Mouse (Mus musculus): Measurements from ENCODE around the gene Psmc2. TPM values are rescaled to one million over a fixed set of nuclear protein-coding genes. Genes with fewer than 3 reads are reported as not detected.

Gene Psmc2
- polyA plus RNA-seq, 1 experiment from 2014 or later, result 253 TPM

DNA sequence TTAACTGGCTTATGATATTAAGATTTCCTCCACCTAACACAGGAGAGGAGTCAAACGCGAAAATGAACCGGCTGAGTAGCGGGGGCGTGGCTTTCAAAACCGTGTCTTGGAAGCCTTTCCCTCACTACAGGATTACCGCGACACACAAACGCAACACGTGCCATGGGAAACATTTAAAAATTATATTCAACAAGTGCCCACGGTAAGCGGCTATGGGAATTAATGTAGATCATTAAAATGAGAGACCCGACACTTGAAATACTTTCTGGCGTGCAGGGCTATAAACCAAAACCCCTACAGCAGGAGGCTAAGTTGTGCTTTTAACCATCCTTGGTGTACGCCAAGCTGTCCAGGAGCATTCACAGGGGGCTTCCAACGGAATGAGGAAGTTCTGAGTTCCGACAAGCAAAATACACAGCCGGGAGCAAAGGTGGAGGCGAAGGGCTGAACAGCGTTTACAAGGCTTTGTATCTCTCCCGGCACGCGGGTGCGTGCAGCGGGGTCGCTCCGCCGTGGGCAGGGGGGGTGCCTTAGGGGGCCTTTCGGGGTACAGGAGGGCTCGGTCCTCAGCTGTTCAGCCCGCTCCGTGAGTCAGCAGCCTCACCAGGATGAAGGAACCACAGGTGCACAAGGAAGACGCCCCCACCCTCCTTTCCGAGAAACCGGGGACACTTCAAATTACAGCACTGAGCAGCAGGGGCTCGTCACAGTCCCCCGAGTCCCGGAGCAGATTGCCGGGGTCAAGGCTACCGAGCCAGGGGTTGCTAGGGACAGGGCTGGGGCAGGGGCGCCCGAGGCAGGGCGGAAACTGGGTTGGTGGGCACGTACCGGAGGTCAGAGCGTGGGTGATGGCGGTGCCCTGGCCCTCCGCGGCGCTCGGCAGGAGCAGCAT is 676 bp upstream of the Psmc2 start:
- DNase-seq (ENCODE audit: extremely low spot score, low spot score), result no peak
- Histone ChIP-seq H3K4me3 (peak overlapping the region; percentile 69), H3K4me1 (peaks cover 46% of the 10 kb centered on the region), H3K36me3 (replicated peaks) (peaks cover 50% of the 10 kb centered on the region), H3K27ac (peak overlapping the region; percentile 93), H3K27me3 (ENCODE audit: poor library complexity, severe bottlenecking) (no peaks in the 10 kb centered on the region), H3K9me3 (no peaks in the 10 kb centered on the region)
- under 1% methylated on average over 51 of the region's 51 CpGs for WGBS

DNA sequence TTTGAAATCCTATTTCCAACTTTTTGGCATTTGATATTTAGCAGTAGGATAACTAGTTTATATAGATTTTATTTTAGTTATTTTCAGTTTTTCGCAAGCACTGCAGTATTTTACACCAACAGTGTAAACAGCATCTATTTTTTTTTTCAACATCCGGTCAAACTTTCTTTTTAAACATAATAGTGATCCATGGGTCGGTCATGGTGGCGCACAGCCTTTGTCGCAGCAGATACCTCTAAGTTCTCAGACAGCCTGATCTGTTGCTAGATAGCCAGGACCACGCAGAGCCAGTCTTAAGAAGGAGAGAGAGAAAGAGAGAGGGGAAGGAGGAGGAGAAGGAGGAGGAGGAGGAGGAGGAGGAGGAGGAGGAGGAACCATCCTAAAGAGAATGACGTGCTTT is 693 bp downstream of the Psmc2 start:
- Histone ChIP-seq H3K4me1 (peaks cover 48% of the 10 kb centered on the region), H3K4me3 (peak overlapping the region; percentile 69), H3K27me3 (ENCODE audit: poor library complexity, severe bottlenecking) (no peaks in the 10 kb centered on the region), H3K27ac (peak overlapping the region; percentile 94; the same call in 1 of the 2 replicates), H3K36me3 (replicated peaks) (peaks cover 48% of the 10 kb centered on the region), H3K9me3 (no peaks in the 10 kb centered on the region)
- DNase-seq (ENCODE audit: extremely low spot score, low spot score), result no peak
- WGBS, result 79% methylated on average over 7 of the region's 7 CpGs

DNA sequence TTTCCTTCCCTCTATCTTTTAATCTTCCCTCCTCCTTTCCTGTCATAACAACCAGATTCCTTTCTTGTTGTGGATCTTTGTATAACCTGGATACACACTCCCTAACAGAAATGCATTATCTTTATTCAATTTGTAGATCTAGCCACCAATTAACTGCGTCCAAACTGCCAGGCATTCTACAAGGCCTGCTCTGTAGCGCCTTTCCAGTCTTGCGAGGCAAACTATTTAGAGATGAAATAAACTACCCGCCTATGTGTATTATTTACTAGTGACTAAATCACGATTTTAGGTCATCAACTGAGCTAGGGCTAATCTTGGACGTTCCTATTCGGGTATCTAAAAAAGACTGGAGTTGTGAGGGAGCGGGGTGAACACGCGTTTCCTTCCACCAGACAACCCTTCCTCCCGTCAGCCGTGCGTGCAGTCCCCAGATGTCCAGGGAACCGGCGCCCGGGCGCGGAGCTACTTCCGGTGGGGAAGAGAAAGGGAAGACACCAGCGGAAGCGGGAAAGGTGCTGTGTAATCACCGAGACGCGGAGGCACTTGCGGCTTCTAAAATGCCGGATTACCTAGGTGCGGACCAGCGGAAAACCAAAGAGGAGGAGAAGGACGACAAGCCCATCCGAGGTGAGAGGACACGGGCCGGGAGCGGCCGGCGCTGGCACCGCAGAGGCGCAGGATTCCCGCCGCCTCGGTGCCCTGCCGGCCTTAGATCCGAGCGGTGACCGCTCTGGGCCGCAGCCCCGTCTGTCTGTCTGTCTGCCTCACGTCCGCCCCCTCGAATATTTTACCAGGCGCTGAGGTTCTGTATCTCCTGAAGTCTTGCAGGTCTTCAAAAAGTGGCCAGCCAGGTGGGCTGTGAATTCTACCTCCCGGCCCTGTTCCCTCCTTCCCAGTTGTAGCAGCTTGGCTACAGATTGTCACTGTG is 1.4 kb downstream of the Psmc2 start:
- DNase-seq (ENCODE audit: extremely low spot score, low spot score), result peak; percentile 97
- no peaks in the 10 kb centered on the region for H3K9me3 ChIP-seq
- H3K4me1 ChIP-seq, result peaks cover 48% of the 10 kb centered on the region
- WGBS, result 2% methylated on average over 51 of the region's 51 CpGs
- no peaks in the 10 kb centered on the region for H3K27me3 ChIP-seq (ENCODE audit: poor library complexity, severe bottlenecking)
- peaks cover 47% of the 10 kb centered on the region for H3K36me3 ChIP-seq (replicated peaks)
- peak overlapping the region; percentile 69 for H3K4me3 ChIP-seq
- peak overlapping the region; percentile 94 for H3K27ac ChIP-seq

DNA sequence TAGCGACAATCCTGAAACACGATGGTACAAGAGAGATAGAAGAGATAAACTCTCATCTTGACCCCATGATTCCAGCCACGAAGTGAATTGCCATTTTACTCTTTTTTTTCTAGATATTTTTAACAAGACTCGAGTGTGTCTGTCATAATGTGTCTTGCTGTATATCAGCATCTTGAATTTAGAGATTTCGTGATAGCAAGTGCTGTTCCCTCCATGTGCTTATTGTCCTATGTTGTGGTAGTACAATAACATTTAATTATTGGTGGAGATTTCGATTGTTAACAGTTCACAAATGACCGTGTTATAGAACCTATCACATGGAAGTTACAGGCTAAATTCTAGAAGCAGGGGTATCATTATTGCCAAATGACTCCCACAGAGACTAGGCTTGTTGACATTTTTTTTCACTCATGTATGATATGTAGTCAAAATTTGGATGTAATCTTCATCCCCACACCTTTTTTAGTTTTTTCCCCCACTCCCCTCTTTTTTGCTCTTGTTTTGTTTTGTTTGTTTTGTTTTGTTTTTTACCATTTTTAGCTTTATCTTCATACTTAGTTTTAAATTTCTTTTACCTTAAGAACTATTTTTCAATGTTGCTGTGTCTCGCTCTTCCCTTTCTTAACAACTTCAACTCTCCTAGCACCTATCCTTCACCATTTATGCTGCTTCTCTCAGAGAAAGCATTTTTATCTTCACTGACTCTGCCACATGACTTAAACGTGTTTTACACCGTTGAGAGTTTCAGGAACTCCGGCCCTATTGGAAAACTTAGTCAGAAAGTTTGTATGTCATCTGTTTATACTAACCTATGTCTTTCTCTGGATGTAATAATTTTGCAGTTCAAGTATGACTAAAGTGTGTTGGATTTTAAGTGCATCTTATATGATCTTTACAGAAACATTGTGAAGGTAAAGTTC is 2.4 kb downstream of the Psmc2 start:
- no peak for DNase-seq (ENCODE audit: extremely low spot score, low spot score)
- Histone ChIP-seq H3K9me3 (no peaks in the 10 kb centered on the region), H3K36me3 (replicated peaks) (peaks cover 46% of the 10 kb centered on the region), H3K4me3 (peak overlapping the region; percentile 69), H3K27me3 (ENCODE audit: poor library complexity, severe bottlenecking) (no peaks in the 10 kb centered on the region), H3K4me1 (peaks cover 48% of the 10 kb centered on the region), H3K27ac (peak overlapping the region; percentile 94)
- 42% methylated on average over 11 of the region's 11 CpGs for WGBS

DNA sequence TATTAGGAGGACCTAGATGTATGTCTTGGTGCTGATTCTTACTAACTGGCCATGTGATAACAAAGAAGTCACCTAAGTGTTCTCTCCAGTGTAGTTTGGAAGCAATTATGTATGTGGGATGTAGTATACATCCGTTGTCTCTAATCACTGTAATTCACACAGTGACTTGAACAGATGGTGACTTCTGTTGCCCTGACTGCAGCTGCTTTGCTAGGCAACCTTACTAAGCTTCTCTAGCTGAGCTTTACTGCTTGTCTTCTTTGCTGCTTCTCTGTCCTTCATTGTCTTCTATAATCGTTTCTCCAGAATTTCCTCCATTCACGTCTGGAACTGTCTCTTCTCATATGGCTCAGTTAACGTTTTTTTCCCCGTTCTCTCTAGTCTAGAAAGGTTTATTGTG is 4.0 kb downstream of the Psmc2 start:
- Histone ChIP-seq H3K4me1 (peaks cover 40% of the 10 kb centered on the region), H3K36me3 (replicated peaks) (peaks cover 39% of the 10 kb centered on the region), H3K9me3 (no peaks in the 10 kb centered on the region), H3K4me3 (no peak overlapping the region), H3K27ac (no peak overlapping the region), H3K27me3 (ENCODE audit: poor library complexity, severe bottlenecking) (no peaks in the 10 kb centered on the region)
- 84% methylated on average over 5 of the region's 5 CpGs for WGBS
- DNase-seq (ENCODE audit: extremely low spot score, low spot score), result no peak

DNA sequence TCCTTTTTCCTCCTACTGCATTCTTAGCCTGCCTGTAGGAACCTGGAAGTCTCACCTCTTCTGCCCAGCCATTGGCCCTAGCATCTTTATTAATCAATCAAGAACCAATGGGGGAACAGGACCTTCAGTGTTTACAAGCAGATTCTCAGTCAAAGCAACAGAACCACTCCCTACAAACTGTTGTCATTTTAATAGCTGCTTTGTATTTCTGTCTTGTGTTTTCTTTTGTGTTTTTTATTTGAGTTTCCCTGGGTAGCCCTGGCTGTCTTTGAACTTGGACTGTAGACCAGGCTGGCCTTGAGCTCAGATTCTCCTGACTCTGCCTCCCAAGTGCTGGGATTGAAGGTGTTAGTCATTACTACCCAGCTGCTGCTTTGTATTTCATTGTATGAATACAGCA is 7.1 kb downstream of the Psmc2 start:
- Histone ChIP-seq H3K9me3 (no peaks in the 10 kb centered on the region), H3K4me3 (no peak overlapping the region), H3K4me1 (peaks cover 24% of the 10 kb centered on the region), H3K27ac (no peak overlapping the region), H3K27me3 (ENCODE audit: poor library complexity, severe bottlenecking) (no peaks in the 10 kb centered on the region), H3K36me3 (replicated peaks) (peaks cover 62% of the 10 kb centered on the region)
- no peak for DNase-seq (ENCODE audit: extremely low spot score, low spot score)

DNA sequence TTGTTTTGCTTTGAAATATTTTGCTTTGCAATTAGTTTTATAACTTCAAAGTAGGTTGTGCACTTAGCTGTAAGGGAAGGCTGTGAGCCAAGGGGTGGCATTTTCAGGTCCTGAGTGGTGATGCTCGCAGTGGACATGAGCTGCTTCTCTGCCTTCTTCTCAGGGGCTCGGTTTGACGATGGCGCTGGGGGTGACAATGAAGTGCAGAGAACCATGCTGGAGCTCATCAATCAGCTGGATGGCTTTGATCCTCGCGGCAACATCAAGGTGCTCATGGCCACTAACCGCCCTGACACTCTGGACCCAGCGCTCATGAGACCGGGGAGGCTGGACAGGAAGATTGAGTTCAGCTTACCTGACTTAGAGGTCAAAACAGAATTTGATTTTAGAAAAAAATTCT is 17.8 kb downstream of the Psmc2 start:
- H3K36me3 ChIP-seq (replicated peaks), result peaks cover 73% of the 10 kb centered on the region
- H3K4me3 ChIP-seq, result no peak overlapping the region
- H3K4me1 ChIP-seq, result no peaks in the 10 kb centered on the region
- H3K27ac ChIP-seq, result no peak overlapping the region
- H3K27me3 ChIP-seq (ENCODE audit: poor library complexity, severe bottlenecking), result no peaks in the 10 kb centered on the region
- H3K9me3 ChIP-seq, result no peaks in the 10 kb centered on the region
- DNase-seq (ENCODE audit: extremely low spot score, low spot score), result no peak
- WGBS, result 97% methylated on average over 9 of the region's 9 CpGs

DNA sequence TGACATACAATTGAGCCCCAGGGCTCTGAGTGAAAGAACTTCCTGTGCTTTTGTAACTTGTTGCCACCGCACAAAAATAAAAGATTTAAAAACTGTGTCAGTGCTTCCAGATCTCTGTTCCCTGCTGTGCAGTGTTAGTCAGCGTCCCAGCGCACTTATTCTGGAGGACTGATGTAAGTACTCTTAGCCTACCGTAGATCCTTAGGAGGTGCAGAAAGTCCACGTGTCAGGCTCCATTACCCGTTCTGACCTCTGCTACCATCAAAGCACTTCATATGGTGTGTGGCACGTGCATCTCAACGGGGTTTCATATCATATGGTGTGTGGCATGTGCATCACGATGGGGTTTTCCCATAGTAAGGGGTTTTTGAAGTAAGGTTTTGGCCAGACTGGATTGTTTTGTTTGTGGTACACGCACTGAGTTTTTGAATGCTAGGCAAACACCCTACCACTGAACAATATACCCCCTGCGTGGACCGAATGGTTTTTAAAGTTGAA is 18.7 kb downstream of the Psmc2 start:
- no peaks in the 10 kb centered on the region for H3K9me3 ChIP-seq
- H3K4me1 ChIP-seq, result no peaks in the 10 kb centered on the region
- H3K27ac ChIP-seq, result no peak overlapping the region
- H3K27me3 ChIP-seq (ENCODE audit: poor library complexity, severe bottlenecking), result no peaks in the 10 kb centered on the region
- no peak for DNase-seq (ENCODE audit: extremely low spot score, low spot score)
- H3K36me3 ChIP-seq (replicated peaks), result peaks cover 66% of the 10 kb centered on the region
- H3K4me3 ChIP-seq, result no peak overlapping the region
- WGBS, result 89% methylated on average over 12 of the region's 12 CpGs

DNA sequence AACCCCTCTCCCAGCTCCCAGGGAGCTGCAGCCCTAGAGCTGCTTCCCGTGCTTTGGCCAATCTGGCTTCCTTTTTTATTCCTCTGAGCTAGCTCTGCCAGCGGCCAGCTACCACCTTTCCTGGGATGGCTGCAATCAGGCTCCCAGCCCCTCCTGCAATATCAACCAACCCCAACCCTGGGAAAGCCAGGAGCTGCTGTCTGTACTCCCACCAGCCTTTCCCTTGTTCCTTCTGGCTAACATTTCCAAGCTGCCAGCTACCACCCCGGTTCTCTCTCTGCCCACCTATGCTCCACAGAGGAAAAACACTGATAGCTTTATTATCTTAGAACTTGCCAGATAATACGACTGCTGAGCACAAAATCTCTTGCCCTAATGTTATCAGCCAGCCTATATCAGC is 19.8 kb downstream of the Psmc2 start:
- H3K27ac ChIP-seq, result no peak overlapping the region
- H3K36me3 ChIP-seq (replicated peaks), result peaks cover 55% of the 10 kb centered on the region
- no peaks in the 10 kb centered on the region for H3K4me1 ChIP-seq
- no peak overlapping the region for H3K4me3 ChIP-seq
- no peaks in the 10 kb centered on the region for H3K9me3 ChIP-seq
- no peaks in the 10 kb centered on the region for H3K27me3 ChIP-seq (ENCODE audit: poor library complexity, severe bottlenecking)
- 89% methylated on average over 4 of the region's 4 CpGs for WGBS
- no peak for DNase-seq (ENCODE audit: extremely low spot score, low spot score)

DNA sequence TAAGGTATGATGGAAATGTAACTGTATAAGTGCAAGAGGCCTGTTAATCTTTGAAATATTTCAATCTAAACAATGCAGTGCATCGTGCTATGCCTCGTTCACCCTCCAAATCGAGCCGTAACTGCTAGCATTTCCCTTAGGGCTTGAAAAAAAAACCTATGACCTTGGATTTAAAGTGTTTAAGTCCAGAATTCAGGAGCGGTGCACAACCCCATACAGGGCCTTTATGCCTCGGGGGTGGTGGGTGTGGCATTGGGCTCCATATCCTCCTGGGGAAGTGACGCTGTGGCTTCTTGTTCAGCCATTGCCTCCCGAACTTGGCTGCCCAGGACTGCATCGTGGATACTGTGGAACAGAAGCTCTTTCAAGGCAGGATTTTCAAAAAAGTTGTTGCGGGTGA is 25.8 kb downstream of the Psmc2 start:
- no peaks in the 10 kb centered on the region for H3K27me3 ChIP-seq (ENCODE audit: poor library complexity, severe bottlenecking)
- no peaks in the 10 kb centered on the region for H3K9me3 ChIP-seq
- no peaks in the 10 kb centered on the region for H3K4me1 ChIP-seq
- H3K36me3 ChIP-seq (replicated peaks), result no peaks in the 10 kb centered on the region
- no peak for DNase-seq (ENCODE audit: extremely low spot score, low spot score)
- H3K27ac ChIP-seq, result no peak overlapping the region
- H3K4me3 ChIP-seq, result no peak overlapping the region
- 87% methylated on average over 10 of the region's 10 CpGs for WGBS

DNA sequence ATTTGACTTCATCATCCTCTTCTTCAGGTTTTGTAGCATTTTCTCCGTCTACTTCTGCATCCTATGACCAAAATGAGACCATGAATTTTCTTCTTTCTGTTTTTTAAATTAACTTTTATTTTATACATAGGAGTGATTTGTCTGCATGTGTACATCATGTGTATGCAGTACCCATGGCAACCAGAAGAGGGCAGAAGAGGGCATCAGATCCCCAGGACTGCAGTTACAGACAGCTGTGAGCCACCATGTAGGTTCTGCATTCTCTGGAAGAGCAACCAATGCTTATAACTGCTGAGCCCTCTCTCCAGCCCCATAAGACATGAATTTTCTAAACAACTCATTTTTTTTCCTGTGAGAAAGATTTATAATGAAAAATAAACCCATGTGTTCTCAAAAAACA is 28.9 kb downstream of the Psmc2 start:
- H3K36me3 ChIP-seq (replicated peaks), result no peaks in the 10 kb centered on the region
- 36% methylated on average over 1 of the region's 1 CpGs for WGBS
- peak; percentile 42 for DNase-seq (ENCODE audit: extremely low spot score, low spot score)
- no peaks in the 10 kb centered on the region for H3K27me3 ChIP-seq (ENCODE audit: poor library complexity, severe bottlenecking)
- no peak overlapping the region for H3K27ac ChIP-seq
- no peaks in the 10 kb centered on the region for H3K9me3 ChIP-seq
- H3K4me3 ChIP-seq, result no peak overlapping the region
- no peaks in the 10 kb centered on the region for H3K4me1 ChIP-seq

DNA sequence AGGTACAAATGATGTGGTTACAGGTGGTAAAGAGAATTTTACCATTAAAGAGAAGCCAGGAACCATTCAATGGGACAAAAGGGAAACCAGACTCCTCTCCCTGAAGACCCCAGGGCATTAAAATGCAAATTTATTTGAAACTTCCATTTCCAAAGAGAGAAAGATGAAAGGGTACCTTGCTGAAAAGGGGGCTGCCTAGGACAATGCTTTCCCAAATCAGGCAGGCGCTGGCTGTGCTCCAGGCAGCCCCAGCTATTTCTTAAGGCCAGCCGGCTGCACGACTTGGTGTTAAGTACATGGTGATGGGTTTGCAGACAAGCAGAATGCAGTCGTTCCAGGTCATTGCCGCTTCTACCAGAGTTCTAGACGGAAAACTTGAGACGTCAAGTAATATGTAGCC is 41.3 kb downstream of the Psmc2 start:
- Histone ChIP-seq H3K9me3 (no peaks in the 10 kb centered on the region), H3K4me1 (peaks cover 18% of the 10 kb centered on the region), H3K27me3 (ENCODE audit: poor library complexity, severe bottlenecking) (no peaks in the 10 kb centered on the region), H3K4me3 (no peak overlapping the region), H3K27ac (0 out of 2 replicates have a peak overlapping the region, but pooled peaks have one; percentile 25), H3K36me3 (replicated peaks) (no peaks in the 10 kb centered on the region)
- 23% methylated on average over 7 of the region's 7 CpGs for WGBS
- DNase-seq (ENCODE audit: extremely low spot score, low spot score), result no peak
